Mouse (Mus musculus): ENCODE data around the gene Eppin. TPM values are rescaled to one million over a fixed set of nuclear protein-coding genes. Genes with fewer than 3 reads are reported as not detected.
A peak's percentile ranks its signal among the peaks of the same experiment; 100 is the strongest.
"Not testable (repeated sequence)": the region's sequence is repeated elsewhere in the genome, so short reads cannot be mapped to it uniquely, and the experiment has no call there.

Eppin gene
- polyA plus RNA-seq (2015; fragmentation: Nextera tagmentation; extraction: Ambion mirVana): not detected in 2 replicates

DNA sequence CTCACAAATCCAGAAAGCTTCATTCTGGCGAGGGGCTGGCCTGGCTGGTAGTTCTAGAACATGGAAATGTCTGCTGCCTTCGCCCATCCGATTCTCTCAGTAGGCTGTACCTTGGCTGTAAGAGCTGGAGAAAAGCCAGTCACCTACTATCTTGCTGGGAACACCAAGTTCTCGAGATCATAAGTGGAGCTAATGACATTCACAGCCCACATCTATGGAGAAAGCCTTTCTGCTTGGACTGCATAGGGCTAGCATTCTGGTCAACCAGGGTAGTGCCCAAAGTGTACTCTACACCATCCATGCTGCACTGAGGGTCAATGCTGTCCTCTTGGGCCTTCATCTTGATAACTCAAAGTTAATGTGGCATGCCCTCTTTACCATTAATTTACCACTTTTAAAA is at the start of gene Eppin:
TSS of gene Eppin (minus strand) at position 101 of the 400 bp plus-strand sequence.
- DNase-seq (ENCODE audit: low spot score): no peak

DNA sequence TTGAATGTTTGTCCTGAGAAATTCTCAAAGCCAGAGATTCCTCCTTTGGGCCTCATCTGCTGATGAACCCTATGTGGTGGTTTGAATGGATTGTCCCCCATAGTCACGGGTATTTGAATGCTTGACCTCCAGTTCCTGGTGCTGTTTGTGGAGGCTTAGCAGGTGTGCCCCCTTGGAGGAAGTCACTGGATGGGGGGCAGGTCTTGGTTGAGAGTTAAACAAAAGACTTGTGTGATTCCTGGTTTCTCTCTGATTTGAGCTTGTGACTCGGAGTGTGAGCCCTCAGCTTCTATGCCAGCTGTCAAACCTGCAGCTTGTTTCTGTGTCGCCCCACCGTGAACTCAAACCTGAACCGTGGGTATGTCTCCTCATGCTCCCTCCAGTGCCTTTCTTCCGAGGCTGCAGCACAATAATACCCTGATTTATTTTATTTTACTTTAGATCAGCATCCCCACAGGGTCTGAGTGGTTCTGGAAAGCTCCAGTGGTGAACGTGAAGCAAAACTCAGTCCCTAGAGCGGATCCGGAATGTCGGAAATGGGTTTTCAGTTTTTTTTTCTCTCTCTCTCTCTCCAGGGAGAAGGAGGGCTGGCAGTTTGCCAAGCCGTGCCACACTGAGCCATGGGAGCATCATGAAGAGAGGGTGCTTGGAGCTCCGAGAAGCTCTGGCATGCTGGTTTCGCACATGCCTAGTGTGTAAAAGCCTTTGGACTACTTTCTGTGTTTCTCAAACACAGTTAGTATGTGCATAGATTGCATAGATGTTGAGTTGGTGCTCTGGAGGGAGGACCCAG is 48.7 kb upstream of the Eppin start:
- DNase-seq (ENCODE audit: low spot score): no peak

DNA sequence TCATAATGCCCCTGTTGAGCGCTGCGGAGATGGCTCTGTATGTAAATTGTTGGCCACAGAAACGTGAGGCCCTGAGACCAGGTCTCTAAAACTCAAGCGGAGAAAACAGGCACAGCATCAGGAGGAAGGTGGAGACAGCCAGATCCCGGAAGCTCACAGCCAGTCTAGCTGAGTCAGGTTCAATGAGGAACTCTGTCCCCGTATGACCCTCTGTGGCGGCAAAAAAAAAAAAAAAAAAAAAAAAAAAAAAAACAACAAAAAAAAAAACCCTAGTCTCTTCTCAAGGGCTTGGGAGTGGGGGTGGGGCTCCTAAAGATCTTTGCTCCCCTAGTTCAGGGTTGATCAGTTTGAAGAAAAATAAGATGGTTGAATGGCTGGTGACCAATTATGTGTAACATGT is 47.7 kb upstream of the Eppin start:
- DNase-seq (ENCODE audit: low spot score): no peak

DNA sequence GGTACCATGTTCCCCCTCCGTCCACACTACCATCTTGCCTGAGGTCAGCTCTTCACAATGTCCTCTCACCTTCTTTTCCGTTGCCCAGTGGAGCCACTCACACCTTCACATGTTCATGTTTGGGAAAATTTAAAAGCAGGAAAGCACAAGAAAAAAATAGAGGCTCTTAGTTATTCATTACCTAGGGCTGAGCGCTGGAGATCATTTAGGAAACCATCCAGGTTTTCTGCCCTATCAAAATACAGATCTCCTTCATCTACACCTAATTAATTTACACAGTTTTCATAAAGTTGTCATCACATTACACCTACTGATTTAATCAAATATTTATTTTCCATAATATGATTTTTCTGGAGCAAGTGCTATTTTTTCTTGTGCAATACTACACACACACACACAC is 45.3 kb upstream of the Eppin start, which contains the start of gene Wfdc16:
TSS of gene Wfdc16 (minus strand) at position 101 of the 400 bp plus-strand sequence.
- no peak for DNase-seq (ENCODE audit: low spot score)

DNA sequence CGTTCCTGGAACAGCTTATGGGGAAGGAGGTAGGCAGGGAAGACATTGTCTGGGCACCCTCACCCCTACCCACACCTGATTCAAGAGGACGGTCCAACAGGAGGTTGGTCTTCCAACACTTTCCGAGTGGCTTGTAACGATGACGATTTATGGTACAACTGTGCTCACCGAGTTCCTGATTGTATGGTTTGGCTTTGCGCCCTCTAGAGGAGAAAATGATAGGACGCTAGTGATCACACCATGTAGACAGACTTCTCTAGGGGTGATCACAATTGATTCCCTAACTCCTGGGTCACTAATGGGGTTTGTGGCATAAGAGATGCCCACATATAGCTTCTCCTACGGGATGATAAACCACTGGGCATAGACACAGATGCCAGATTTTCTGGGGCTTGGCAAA is 41.9 kb upstream of the Eppin start:
- DNase-seq (ENCODE audit: low spot score): no peak

DNA sequence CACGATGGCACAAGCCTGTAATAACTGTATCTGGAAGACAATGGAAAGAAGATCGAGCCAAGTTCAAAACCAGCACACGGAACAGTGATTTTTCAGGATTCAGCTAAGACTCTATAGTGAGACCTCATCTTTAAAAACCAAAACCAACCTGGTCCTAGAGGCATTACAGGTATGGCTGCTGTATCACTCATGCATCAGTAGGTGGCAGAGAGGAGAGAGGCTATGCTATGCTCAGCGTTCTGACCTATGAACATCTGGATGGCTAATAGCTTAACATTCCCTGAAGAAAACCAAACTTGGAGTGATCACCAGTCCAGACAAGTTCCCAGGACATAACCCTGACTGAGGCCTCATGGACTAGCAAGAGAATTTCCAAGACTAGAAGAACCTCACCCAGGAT is 28.4 kb upstream of the Eppin start:
- DNase-seq (ENCODE audit: low spot score): no peak

DNA sequence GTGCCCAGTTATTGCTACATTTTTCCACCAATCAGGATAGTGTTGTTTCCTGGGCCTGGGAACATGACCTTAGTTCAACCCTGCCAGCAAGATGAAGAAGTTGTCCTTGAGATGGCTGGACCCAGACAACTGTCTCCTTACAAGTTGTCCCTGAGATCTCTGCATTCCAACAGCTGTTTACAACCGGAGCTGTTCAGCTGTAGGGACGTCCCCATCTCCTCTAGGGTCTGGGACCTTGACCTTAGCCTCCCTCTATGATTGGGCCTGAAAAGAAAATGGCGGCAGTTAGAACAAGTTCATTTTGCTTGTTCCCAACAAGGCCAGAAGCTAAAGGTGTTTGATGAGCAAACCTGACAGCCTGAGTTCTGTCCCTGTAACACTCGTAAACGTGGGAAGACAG is 25.7 kb upstream of the Eppin start:
- DNase-seq (ENCODE audit: low spot score): no peak

DNA sequence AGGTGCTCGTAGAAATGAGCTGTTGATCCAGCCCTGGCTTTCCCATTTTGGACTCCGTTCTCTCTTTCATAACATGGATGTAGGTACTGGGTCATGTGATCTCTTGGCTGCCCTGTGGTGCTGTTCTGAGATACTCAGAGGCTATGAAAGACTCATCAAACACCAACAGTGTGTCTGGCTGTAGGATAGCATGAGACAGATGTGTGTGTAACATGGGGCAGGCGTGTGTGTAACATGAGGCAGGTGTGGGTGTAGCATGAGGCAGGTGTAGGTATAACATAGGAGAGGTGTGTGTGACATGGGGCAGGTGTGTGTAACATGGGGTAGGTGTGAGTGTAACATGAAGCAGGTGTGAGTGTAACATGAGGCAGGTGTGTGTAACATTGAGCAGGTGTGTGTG is 22.0 kb upstream of the Eppin start:
- no peak for DNase-seq (ENCODE audit: low spot score)

DNA sequence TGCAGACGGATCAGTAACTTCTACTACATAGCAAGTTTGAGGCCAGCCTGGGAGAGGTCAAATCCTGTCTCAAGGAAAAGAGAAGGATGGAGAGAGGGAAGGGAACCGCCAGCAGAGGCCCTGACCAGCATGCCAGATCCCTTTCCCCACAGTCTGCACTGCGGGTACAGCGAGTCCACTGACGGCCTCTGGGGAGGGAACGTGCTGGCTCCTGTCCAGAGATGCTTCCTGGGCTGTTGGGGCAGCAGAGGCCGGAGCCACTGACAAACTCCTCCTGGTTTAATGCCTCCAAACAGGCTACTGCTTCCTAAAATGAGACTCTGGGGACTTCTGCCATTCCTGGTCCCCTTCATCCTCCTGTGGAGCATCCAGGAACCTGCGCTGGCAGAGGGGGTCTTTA is 20.1 kb upstream of the Eppin start, which contains the start of the genes Wfdc6b and Wfdc8:
TSS of gene Wfdc6b (plus strand) at position 52 of the 400 bp plus-strand sequence.
TSS of gene Wfdc8 (minus strand) at position 156 of the 400 bp plus-strand sequence.
- not testable (repeated sequence) for DNase-seq (ENCODE audit: low spot score)

DNA sequence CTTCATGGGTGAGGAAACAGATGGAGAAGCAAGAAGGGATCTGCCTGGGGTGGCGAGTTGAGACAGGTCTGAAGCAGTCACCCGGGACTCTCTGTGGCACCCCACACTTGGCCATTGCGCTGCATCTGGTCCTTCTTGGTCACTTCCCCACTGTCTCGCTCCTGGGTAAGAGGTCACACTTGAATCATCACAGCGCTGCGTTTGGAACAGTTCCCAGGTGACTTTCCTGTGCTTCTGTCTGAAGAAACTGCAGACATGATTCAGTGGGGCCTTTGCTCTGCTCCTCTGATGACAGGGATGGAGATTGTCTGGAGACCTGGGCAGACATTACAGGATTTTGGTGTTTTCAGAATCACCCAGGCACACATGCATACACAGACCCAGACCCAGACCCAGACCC is 15.4 kb upstream of the Eppin start:
- DNase-seq (ENCODE audit: low spot score): no peak

DNA sequence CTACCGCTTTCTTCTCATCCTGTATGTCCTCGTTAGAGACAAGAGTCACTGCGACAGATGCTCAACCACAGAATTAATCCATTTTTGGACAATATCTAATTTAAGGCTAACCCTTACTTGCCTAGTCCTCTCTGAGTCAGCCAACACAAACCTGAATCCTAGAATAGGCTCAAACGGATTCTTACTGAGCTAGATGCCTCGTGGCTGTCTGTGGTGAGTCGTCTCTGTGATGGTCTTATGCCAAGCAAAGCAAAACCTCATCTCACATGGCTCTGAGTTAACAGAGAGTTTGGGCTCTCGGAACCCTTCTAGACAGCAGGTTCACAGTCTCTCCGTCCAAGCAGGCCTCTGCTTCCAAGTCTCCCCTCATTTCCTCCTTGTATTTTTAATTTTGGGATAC is 11.0 kb upstream of the Eppin start:
- no peak for DNase-seq (ENCODE audit: low spot score)

DNA sequence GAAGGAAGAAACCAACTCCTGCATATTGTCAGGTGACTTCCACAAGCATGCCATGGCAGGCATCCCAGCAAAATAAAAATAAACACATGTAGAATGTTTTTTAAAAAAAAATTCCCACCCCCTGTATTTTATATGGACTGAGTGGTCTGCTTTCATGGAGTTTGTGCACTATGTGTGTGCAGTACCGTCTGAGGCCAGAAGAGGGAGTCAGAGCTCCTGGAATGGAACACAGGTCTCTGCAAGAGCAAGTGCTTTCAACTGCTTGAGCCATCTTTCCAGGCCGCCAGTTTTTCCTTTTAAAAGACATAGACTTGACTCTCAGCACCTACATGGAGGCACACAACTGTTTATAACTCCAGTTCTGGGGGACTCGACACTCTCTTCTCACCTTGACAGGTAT is 10.1 kb upstream of the Eppin start:
- no peak for DNase-seq (ENCODE audit: low spot score)

DNA sequence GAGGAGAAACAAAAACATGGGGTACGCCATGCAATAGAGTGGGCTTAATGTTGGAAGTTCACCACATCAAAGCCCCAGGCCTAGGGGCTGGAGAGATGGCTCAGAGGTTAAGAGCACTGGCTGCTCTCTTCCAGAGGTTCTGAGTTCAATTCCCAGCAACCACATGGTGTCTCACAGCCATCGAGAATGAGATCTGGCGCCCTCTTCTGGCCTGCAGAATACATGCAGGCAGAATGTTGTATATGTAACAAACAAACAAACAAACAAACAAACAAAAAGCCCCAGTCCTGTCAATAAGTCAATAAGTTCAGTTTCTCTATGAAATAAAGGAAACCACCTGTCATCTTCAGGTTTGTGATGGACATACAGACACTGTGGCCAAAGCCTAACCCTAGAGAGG is 6.8 kb upstream of the Eppin start:
- no peak for DNase-seq (ENCODE audit: low spot score)

DNA sequence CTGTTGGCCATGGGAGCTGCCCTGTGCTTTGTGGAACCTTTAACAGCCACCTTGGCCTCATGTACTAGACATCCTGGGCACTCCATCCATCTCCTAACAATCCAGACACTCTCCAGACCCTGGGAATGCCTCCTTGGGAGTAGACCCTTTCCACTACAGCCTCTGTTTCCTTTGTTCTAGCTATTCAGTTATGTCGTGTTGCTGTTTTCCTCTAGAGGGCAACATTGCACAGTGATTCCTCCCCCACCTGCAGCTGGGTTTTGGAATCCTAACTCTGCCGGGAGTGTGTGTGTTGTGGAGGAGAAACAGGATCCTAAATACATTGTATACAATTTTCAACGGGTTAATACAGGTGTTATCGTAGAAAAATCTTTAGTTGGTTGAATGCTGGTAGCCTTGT is 1.4 kb downstream of the Eppin start:
- peak; percentile 23 for DNase-seq (ENCODE audit: low spot score)

DNA sequence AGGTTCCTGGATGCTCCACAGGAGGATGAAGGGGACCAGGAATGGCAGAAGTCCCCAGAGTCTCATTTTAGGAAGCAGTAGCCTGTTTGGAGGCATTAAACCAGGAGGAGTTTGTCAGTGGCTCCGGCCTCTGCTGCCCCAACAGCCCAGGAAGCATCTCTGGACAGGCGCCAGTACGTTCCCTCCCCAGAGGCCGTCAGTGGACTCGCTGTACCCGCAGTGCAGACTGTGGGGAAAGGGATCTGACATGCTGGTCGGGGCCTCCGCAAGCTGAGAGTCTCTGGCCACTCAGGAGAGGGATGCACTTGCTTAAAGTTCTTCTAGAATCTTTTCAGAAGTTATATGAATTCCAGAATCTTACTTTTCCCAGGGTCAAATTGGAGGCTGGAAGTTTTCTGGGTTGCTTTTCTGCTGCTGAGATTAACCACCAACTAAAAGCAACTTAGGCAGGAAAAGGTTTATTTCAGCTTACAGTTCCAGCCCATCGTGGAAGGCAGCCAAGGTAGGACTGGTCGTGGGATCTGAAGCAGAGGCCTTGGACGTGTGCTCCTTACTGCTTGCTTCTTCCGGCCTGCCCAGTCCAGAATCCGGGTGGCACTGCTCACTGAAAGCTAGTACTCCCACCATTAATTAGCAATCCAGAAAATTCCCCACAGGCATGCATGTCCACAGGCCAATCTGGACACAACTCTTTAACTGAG is 8.2 kb downstream of the Eppin start, which contains the start of gene Wfdc6a:
TSS of gene Wfdc6a (minus strand) at position 423 of the 701 bp plus-strand sequence.
- not testable (repeated sequence) for DNase-seq (ENCODE audit: low spot score)

DNA sequence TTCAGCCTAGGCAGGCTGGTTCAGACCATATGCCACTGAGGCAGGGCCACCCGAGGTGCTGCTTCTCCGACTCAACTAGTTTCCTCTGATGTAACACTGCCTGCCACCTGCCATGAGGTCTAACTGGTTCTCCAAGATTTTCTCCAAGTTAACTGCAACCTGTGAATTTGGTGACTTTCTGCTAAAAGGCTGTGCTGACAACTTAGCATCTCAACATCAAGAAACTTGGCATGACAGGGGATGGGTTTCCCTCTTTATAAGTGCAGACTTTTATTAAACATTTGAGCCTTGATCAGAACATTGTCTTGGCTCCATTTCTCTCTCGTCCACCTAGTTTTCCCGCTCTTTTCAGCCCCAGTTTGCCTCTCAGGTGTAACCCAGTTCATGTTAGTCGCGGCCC is 20.0 kb downstream of the Eppin start, which contains the start of gene Spint3:
TSS of gene Spint3 (minus strand) at position 101 of the 400 bp plus-strand sequence.
- not testable (repeated sequence) for DNase-seq (ENCODE audit: low spot score)

DNA sequence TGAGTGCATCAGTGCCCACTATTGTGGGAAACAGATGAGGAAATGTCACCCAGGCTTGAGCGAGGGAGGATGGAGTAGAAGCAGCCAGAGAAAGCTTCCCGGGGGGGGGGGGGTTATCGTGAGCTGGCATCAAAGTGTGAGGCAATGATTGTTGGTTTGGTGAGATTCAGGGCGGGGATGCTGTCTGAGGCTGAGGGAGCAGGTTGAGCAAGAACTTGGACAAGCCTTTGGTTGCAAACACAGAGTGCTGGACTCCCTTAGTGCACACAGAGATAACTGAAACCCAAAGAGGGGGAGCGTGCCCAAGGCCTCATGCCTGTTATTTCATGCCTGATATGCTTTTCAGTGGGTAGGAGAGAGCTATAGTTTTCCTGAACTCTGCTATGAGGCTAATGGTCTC is 25.9 kb downstream of the Eppin start:
- no peak for DNase-seq (ENCODE audit: low spot score)

DNA sequence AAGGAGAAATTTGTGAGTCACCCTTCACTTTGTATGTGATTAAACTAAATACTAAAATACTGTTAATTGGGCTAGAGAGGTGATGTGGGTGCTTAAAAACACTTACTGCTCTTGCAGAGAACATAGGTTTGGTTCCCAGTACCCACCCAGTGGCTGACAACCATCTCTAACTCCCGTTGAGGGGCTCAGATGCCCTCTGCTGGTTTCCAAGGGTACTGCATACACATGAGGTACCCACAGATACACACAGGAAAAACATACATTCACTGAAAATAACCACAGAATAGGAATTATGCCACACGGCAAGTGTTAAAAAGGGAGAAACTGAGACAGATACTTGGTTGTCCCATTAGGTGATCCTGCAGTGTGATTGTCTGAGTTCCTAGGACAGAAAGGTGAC is 26.4 kb downstream of the Eppin start:
- no peak for DNase-seq (ENCODE audit: low spot score)

DNA sequence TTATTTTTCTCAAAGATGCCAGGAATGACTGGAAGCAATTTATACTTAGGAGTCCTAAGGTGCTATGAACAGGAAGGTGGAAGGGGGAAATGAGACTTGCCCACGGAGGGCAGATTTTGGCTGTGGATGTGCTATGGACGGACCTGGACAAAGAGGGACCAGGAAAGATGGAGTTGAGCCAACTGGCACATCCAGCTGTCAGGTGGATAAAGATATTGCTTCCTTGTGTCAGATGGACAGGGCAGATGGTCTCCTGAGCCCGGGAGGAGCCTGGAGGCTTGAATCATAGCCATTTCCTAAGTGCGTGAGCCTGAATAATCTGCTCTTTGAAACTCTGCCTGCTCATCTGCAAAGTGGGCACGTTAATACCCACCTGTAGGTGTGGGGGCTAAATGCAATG is 29.0 kb downstream of the Eppin start:
- no peak for DNase-seq (ENCODE audit: low spot score)

DNA sequence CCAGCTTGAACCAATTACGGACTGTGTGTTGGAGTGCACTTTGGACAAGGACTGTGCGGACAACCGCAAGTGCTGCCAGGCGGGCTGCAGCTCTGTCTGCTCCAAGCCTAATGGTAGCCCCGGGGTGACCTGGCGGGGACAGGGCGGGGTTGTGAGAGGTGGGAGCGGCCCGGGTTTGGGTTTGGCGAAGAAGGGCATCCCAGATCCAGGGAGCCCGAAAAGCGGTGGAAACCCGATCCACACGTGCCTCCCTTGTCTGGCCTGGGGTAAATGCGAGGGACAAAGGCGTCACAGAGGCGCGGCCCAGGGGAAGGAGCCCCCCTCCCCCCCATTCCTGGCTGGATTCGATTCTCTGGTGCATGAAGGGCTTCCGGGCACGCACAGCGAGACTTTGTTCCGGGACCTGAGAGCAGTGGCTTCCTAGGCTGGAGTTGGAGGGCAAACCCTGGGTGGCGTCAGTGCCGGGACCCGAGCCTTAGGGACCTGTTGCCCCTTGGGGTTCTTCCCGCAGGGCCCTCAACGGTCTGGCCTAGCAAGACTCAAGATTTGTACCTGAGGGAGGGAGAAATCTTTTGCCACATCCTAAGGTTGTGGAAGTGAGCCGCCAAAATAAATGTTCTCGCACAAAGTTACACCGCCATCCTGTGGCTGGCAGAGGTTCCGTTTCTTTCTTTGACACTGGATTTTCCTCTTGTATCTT is 29.9 kb downstream of the Eppin start:
- peak; percentile 23 for DNase-seq (ENCODE audit: low spot score)

DNA sequence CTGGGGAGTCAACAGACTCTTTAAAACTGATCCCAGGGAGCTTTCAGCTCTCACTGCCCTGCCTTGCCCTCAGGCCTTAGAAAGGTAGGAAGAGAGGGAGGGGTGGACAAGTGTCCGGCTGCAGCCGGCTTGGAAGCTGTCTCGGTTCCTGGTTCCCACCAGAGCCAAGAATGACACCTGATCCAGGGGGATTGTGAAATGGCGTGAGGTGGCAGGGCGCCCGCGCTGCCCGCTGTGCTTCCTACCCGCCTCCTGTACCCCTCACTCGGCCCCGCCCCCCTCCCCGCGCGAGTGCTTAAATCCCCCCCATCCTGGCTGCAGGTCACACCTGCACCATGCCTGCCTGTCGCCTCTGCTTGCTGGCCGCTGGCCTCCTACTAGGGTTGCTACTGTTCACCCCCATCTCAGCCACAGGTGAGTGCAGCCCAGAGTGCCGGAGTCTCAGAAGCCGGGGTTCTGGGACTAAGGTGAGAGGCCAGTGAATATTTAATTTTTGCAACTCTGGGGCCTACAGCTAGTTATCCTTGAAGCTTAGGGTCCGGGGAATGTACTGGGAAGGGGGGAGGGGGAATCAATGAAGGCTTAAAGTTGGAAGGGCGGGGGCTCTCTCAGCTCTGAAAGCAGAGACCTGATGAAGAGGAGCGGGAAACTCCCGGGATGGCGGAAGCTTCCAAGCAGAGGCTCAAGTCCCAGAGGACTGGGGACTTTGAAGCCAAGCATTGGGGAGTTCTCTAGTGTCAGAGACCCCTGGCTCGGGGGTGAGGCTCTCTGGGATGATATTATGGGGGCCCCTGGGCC is 30.8 kb downstream of the Eppin start, which contains the start of gene Wfdc2:
TSS of gene Wfdc2 (plus strand) at position 23 of the 798 bp plus-strand sequence.
- DNase-seq (ENCODE audit: low spot score): no peak
